ENCODE assay signal across 10 mouse cellular contexts in genomic region chr17:44618691-44619090, GRCm38 (mm10).
DNase-seq lines count a peak whose midpoint lies in the region; ATAC-seq lines count a peak whose summit lies in the region.
"Had no signal": no experiment of that assay in that cellular context is flagged by ENCODE, and none has a peak within 500 bp of the region (broad histone marks: within the 10 kb centered on the region; RNA-seq: fewer than 3 reads in every experiment).

No protein-coding gene starts in this region.

- 59% methylated on average over 11 of the region's 11 CpGs for WGBS in heart, embryonic 16.5 days
- WGBS in embryonic facial prominence, embryonic 10.5 days: 36% methylated on average over 11 of the region's 11 CpGs
- 55% methylated on average over 11 of the region's 11 CpGs for WGBS in neural tube, embryonic 15.5 days

- no peak overlapping the region for H3K9ac ChIP-seq in heart, embryonic 16.5 days (ENCODE audit: low read length)
- H3K9ac ChIP-seq in neural tube, embryonic 15.5 days (replicated peaks): no peak overlapping the region
- H3K9ac ChIP-seq: midbrain, embryonic 12.5 days had no signal

- no peak overlapping the region for H3K27ac ChIP-seq in heart, embryonic 16.5 days (ENCODE audit: low read length)
- peak overlapping the region; percentile 77 for H3K27ac ChIP-seq in embryonic facial prominence, embryonic 10.5 days (replicated peaks)
- H3K27ac ChIP-seq in neural tube, embryonic 15.5 days (replicated peaks): no peak overlapping the region
- H3K27ac ChIP-seq: midbrain, embryonic 12.5 days had no signal

- intact Hi-C loops in heart, postnatal 14 days (cut with DNase I): no loop called here

- no peak for ATAC-seq in heart, embryonic 16.5 days (replicated peaks; ENCODE audit: extremely low read depth, insufficient read depth, low FRiP score)
- ATAC-seq in neural tube, embryonic 15.5 days (ENCODE audit: low FRiP score): no peak
- ATAC-seq: Patski had no signal

- no peaks in the 10 kb centered on the region; the same call in 1 of the 2 replicates for H3K4me1 ChIP-seq in heart, embryonic 16.5 days (ENCODE audit: control insufficient read depth, insufficient read depth, low read length)
- peaks cover 38% of the 10 kb centered on the region for H3K4me1 ChIP-seq in embryonic facial prominence, embryonic 10.5 days
- peaks cover 14% of the 10 kb centered on the region for H3K4me1 ChIP-seq in neural tube, embryonic 15.5 days

- no peaks in the 10 kb centered on the region for H3K27me3 ChIP-seq in heart, embryonic 16.5 days (ENCODE audit: control insufficient read depth, insufficient read depth, low read length)
- no peaks in the 10 kb centered on the region for H3K27me3 ChIP-seq in embryonic facial prominence, embryonic 10.5 days (replicated peaks; ENCODE audit: low read depth, poor library complexity, severe bottlenecking)
- no peaks in the 10 kb centered on the region for H3K27me3 ChIP-seq in neural tube, embryonic 15.5 days (replicated peaks)
- H3K27me3 ChIP-seq: midbrain, embryonic 12.5 days; Patski had no signal

- H3K36me3 ChIP-seq in heart, embryonic 16.5 days (ENCODE audit: control insufficient read depth, insufficient read depth): no peaks in the 10 kb centered on the region
- no peaks in the 10 kb centered on the region for H3K36me3 ChIP-seq in embryonic facial prominence, embryonic 10.5 days (replicated peaks)
- H3K36me3 ChIP-seq in neural tube, embryonic 15.5 days: no peaks in the 10 kb centered on the region
- H3K36me3 ChIP-seq: midbrain, embryonic 12.5 days had no signal

- H3K9me3 ChIP-seq in heart, embryonic 16.5 days (replicated peaks; ENCODE audit: control insufficient read depth, low read length): 0 out of 2 replicates have a peak, but pooled peaks cover 3% of the 10 kb centered on the region
- peaks cover 2% of the 10 kb centered on the region; the same call in 1 of the 2 replicates for H3K9me3 ChIP-seq in embryonic facial prominence, embryonic 10.5 days
- H3K9me3 ChIP-seq in neural tube, embryonic 15.5 days (replicated peaks): no peaks in the 10 kb centered on the region
- H3K9me3 ChIP-seq: midbrain, embryonic 12.5 days had no signal

- H3K4me2 ChIP-seq in heart, embryonic 16.5 days (ENCODE audit: low read depth, low read length): 0 out of 2 replicates have a peak overlapping the region, but pooled peaks have one; percentile 12
- H3K4me2 ChIP-seq in neural tube, embryonic 15.5 days: peak overlapping the region; percentile 26
- H3K4me2 ChIP-seq: midbrain, embryonic 12.5 days had no signal

- no peak for DNase-seq in heart, postnatal 14 days
- DNase-seq in adrenal gland, postnatal 25 days: peak; percentile 66
- peak; percentile 82 for DNase-seq in embryonic facial prominence, embryonic 10.5 days (ENCODE audit: low spot score)
- DNase-seq in kidney, postnatal 14 days: peak; percentile 61
- DNase-seq in heart, postnatal 4 days: no peak
- DNase-seq in adipocyte (ENCODE audit: low spot score): no peak

- no peak overlapping the region for H3K4me3 ChIP-seq in heart, embryonic 16.5 days (ENCODE audit: low read length)
- H3K4me3 ChIP-seq in embryonic facial prominence, embryonic 10.5 days: peak overlapping the region; percentile 28; the same call in 1 of the 2 replicates
- no peak overlapping the region for H3K4me3 ChIP-seq in neural tube, embryonic 15.5 days (replicated peaks)
- H3K4me3 ChIP-seq: midbrain, embryonic 12.5 days had no signal

Comparison
In these comparisons a context has a peak if more than half of its experiments do, and no peak if none do; other contexts are left out.
1. DNase-seq: peak in adrenal gland, postnatal 25 days (single experiment), embryonic facial prominence, embryonic 10.5 days (single experiment) and kidney, postnatal 14 days (single experiment); none in heart, postnatal 14 days (0 of 2), heart, postnatal 4 days (single experiment) and adipocyte (single experiment).